Mouse (Mus musculus) right cerebral cortex, postnatal 4 days (tissue): ENCODE measurements around the gene Ctbp1.

ENCODE experiments used
- DNase-seq: peaks from one replicate; pipeline ENCODE4 v3.0.0-alpha.2; 2022

The Ctbp1 gene

GRCm38 (mm10) chr5:33239934-33240333 lies 34.9 kb downstream of the Ctbp1 start:
- no peak for DNase-seq

DNA sequence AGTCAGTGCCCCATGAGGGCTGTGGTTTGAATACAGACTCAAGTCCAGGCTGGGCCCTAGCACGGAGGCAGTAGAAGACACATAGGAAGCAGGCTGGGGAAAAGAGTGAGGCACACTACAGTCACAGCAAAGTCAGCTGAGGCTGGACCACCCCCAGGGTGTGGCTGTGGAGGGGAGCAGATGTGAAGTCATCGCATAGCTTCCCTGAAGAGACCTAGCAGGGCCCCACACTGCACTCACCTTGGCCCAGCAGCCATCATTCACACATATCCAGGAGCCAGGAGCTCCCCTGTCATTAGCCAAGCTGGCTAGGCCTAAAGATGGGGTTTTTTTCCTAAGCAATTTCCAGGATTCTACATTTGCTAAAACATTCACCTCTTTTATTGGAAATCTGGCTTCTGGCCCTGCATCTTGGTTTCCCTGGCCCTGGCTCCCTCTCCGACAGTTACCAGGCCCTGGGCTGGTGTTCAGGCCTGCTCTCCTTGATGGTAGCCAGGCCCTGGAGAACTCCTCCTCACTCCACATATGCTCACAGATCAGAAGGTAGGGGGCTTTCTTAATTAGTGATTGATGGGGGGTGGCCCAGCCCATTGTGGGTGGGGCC lies 35.6 kb downstream of the Ctbp1 start:
- no peak for DNase-seq

DNA sequence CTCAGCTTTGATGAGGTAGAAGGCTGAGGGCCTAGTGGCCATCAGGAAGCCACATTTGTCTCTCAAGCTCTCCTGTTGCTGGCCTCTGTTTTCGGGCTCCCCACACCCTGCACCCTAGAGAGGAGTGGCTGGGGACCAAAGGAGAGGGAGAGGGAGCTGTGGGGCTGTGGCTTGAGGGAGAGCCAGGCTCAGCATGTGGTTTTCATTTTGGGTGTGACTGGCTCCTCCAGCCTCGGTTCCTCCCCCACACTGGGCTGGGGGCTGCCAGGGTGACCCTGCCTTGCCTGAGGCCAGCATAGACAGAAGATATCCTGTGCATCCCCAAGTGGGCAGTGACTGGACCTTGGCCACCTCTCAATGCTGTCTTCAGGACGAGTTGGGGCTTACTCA lies 36.5 kb downstream of the Ctbp1 start:
- DNase-seq = no peak

DNA sequence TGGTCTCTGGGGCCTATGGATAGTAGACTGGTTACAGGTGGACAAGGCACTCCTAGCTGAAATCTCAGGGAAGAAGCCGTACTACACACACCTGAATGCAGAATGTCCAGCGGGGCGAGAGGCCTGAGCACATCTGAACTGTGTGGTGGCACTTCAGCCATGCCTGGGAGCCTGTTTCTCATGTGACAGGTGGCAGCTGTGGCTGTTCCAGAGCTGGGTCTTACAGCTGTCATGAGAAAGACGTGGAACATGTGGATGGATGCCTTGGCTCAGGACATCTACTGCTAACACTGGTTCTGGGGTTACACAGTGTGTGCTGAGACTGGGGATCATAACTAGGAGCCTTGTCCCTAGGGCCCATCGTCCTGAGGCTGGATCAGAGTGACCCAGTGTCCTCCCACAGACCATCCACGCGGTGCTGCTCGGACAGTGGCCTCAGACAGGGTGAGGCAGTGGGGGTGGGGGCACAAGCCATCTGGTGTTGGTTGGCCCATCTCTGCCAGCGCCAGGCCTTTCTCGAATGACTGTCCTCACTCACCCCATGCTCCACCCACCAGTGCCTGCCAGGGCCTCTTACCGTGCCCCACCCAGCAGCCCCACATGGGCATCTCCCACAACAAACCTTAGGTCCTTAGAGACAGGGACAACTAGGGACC lies 37.1 kb downstream of the Ctbp1 start:
- DNase-seq = no peak

- DNase-seq = no peak
Observed at GRCm38 (mm10) chr5:33234391-33235031, 40.3 kb downstream of the Ctbp1 start.

DNA sequence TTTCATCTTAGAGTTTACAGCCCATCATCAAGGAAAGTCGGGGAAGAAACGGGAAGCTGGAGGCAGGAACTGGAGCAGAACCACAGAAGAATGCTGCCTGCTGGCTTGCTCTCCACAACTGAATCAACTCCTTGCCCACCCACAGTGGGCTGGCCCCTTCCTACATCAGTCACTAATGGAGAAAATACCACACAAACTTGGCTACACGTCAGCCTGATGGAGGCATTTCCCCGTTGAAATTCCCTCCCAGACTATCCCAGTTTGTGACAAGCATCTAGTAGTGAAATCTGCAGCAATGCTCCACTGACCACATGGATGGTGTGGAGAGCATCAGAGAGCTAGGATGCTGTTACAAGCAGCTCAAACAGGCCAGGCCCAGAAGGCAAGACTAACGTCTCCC lies 42.0 kb downstream of the Ctbp1 start:
- DNase-seq = no peak

GRCm38 (mm10) chr5:33230285-33230684 lies 44.5 kb downstream of the Ctbp1 start:
- no peak for DNase-seq

- DNase-seq = peak; percentile 29
Observed at GRCm38 (mm10) chr5:33228428-33228827, 46.4 kb downstream of the Ctbp1 start.

GRCm38 (mm10) chr5:33225673-33226072 lies 49.1 kb downstream of the Ctbp1 start:
- DNase-seq = no peak

DNA sequence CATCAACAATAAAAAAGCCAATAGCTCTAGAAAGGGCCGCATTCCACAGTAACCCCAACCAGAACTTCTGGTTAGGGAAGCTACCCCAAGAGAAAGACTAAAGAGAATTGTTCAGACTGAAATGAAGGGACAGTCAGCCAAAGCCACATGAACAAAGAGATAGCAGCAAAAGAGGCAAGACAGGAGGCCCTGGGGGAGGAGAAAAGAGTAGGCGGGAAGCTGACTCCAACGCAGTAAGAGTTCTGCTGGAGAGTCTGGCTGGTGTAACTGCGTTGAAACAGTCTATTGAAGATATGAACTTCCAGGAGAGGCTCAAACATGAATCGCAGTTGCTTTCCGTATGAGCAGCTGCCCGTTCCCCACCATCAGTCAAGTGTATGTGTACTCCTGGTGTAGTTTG lies 50.3 kb downstream of the Ctbp1 start:
- no peak for DNase-seq

GRCm38 (mm10) chr5:33222841-33223744 lies 51.7 kb downstream of the Ctbp1 start:
- no peak for DNase-seq

DNA sequence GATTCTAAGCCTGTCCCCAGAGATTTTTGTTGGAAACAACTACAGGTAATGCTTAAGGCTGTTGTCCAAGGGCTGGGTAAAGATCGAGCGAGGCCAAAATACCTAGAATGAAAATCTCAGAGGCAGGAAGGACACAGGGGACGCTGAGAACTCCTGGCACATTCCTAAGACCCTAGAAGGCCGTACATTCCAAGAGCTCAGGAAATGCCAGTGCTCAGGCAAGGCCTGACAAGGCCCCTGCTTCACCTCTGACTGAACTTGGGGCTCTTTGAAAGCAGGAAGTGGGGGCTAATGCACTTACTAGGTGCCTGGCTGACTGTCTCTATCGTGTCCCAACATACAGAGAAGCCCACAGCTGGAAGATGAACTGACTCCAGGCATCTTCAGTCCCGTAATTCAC lies 52.4 kb downstream of the Ctbp1 start:
- no peak for DNase-seq

DNA sequence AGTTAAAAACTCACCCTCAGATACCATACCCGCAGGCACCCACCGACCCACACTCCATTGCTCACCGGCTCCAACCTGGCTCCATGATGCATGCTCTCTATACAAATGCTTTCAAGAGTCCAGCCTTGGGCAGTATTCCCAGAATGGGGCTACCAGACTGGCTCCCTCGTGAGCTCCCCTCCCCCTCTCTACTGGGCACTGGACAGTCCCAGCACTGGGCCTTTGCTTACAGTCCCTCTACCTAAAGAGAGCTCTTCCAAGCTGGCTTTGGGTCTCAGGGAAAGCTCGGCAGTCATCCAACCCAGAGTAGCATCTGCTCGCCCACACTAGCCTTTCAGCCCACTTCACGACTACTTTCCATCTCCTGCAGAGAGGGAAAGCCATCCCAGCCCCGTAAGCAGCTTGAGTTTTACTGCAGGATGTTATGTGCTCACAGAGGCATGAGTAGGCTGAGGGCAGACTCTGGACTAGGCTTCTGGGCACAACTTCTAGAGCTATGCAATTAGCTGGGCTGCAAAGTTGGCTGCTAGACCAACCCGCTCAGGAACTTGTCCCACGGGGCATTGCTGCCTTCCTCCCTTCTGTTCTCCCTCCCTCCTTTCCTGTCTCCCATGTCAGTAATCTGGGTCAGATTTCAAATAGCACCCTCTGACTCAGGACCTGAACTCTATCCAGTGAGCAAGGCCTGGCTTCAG lies 54.3 kb downstream of the Ctbp1 start:
- no peak for DNase-seq

- DNase-seq = no peak
Observed at GRCm38 (mm10) chr5:33219831-33220230, 55.0 kb downstream of the Ctbp1 start.

GRCm38 (mm10) chr5:33218746-33219449 lies 55.9 kb downstream of the Ctbp1 start:
- no peak for DNase-seq

GRCm38 (mm10) chr5:33218081-33218480 lies 56.7 kb downstream of the Ctbp1 start, which contains the start of gene Spon2:
Gene Spon2 (minus strand): TSS chr5:33218455.
- no peak for DNase-seq

DNA sequence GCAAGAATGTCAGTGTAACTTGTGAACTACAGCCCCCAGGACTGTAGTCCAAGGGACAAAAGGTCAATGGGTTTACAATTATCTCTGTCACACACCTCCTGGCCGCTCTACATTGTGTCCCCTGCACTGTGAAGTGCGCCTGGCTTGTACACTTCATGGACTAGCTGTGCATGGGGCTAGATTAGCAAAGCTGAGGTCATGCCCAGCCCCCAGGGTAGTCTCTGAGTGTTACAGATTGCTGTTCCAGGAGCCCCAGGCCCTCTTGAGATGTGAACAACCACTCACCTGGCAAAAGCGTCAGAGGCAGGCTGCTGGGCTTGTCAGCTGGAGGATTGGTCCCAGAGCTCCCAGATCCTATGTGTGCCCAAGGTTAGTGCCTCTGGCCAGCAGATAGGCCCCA lies 57.1 kb downstream of the Ctbp1 start:
- DNase-seq = no peak

DNA sequence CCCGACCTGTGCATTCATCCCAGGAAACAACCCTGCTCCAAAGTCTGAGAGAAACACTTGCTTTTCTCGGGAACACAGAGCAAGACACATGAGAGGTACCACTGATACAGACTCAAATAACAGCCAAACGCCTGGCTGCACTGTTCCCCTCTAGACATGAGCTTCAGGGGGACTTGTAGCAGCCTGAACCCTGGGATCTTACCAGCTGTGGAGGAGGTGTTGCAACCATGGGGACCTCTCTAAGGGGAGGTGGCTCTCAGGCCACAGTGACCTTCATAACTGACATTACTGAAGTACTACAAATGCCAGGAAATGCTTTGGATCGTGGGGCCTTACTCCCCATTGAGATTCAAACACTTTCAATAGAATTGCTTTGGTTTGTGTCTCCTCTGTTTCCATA lies 60.1 kb downstream of the Ctbp1 start:
- no peak for DNase-seq

DNA sequence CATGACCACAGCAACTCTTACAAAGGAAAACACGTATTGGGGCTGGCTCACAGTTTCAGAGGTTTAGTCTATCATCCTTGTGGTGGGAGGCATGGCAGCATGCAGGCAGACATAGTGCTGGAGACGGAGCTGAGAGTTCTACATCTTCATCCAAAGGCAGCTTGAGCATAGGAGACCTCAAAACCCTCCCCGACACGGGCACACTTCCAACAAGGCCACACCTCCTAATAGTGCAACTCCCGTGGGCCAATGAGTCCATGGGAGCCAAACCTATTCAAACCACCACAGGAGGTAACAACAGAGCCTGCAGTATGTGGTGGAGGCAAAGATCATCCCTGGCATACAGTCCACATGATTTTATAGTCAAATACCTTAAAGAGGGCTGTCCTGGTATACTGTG lies 63.5 kb downstream of the Ctbp1 start:
- DNase-seq = no peak

DNA sequence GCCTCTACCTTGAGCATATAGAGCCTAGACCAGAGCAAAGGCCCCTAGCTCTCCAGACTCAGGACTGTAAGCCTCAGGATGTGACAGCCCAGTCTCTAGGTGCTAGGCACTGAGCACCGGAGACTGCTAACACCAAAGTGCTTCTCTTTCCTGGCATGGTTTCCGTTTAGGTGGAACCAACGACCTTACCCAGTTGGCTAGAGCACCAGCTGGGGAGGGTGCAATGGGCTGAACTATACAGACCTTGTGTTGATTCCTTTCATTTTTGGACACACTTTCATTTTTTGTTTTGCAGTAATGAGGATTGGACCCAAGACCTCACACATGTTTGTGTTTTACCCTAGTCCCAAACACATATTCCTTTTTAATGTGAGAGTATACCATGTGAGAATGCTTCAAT lies 64.3 kb downstream of the Ctbp1 start:
- no peak for DNase-seq

DNA sequence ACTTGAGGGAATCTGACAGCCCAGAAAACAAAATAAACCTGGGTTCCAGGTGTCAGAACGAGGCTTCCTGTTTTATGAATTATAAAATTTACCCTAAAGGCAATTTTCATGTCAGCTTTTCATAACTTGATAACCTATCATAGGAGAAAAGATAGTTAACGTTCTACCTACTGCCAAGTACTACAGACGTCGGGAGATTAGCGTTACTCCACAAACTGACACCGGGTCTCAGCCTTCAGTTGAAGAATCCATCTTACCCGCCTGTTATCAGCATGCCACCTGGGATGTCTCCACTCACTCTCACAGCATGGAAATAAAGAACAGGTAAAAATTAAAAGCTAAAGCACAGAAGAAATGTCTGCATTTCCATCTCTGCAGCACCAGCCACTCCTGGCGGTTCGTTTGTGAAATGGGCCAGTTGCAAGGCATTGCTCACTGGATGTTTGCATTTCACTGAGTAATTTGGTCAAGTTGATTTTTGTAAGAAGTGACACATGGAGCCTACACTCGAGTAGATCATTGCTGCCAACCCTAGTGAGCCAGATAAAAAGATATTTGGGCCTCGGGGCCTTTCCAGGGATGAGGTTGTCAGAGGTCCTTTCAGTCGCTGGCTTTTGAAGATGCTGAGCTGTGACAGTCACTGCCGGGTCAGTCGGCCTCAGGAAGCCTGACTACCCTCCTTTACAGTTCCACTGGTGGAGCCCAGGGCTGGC lies 66.1 kb downstream of the Ctbp1 start:
- DNase-seq = no peak
